Comparison of ENCODE assay signal across 13 mouse cellular contexts in the genomic region with DNA sequence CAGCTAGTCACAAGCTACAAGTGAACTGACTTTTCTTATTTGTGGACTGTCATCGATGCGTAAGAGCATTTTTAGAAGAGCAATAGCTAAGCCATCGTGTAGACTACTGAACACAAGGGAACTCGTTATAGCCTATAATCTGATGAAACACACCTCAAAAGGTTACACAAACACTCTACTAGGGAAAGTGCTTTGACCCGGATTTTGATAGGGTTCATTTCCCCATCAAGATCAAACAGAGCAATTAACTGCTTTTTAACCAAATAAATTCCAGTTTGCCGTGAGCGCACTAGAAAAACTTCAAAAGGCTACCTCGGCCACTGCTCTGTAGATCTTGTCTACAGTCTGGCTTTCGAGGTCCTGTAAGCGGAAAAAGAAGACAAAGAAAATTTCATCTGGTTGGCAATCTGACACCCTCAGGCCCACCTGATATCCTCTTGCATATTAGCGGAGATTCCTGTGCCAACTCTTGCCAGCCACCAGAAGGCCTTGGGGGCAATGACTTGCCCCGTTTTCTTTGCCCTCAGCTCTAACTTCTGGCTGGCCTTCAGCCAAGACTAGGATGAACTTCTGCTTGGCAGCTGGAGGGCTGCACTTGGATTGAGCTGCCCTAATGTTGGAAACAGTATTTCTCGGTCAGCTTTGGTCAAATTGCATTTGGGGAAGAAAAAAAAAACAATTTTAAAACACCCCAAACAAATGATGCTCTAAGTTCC.
DNase-seq lines count a peak whose midpoint lies in the region; ATAC-seq lines count a peak whose summit lies in the region.
"Had no signal": no experiment of that assay in that cellular context is flagged by ENCODE, and none has a peak within 500 bp of the region (broad histone marks: within the 10 kb centered on the region; RNA-seq: fewer than 3 reads in every experiment).

No protein-coding gene starts in this region.

- WGBS in heart, embryonic 13.5 days: 61% methylated on average over 13 of the region's 13 CpGs
- 30% methylated on average over 13 of the region's 13 CpGs for WGBS in embryonic facial prominence, embryonic 14.5 days
- 38% methylated on average over 13 of the region's 13 CpGs for WGBS in forebrain, embryonic 15.5 days

- H3K4me3 ChIP-seq in heart, embryonic 13.5 days: no peak overlapping the region
- H3K4me3 ChIP-seq in embryonic facial prominence, embryonic 14.5 days (ENCODE audit: low read depth, low read length): no peak overlapping the region
- no peak overlapping the region for H3K4me3 ChIP-seq in forebrain, embryonic 15.5 days

- intact Hi-C loops in heart, postnatal 36 days (cut with DNase I): no loop called here

- DNase-seq in heart, postnatal 36 days: no peak
- DNase-seq in NIH3T3 (ENCODE audit: low read depth): peak; percentile 34
- DNase-seq in embryonic facial prominence, embryonic 14.5 days (ENCODE audit: low spot score): peak; percentile 81
- peak; percentile 82 to 88 for DNase-seq in kidney, postnatal 25 days
- DNase-seq in urinary bladder, postnatal 4 days (ENCODE audit: low spot score in 2 of 2): no peak
- DNase-seq: cerebellum, adult 18-20 months; gastrocnemius, postnatal 25 days; liver; right cerebral cortex, postnatal 14 days; thymus, postnatal 4 days had no signal

- no peaks in the 10 kb centered on the region for H3K9me3 ChIP-seq in heart, embryonic 13.5 days
- no peaks in the 10 kb centered on the region for H3K9me3 ChIP-seq in embryonic facial prominence, embryonic 14.5 days (ENCODE audit: control insufficient read depth, low read length)
- no peaks in the 10 kb centered on the region for H3K9me3 ChIP-seq in forebrain, embryonic 15.5 days

- H3K27me3 ChIP-seq in heart, embryonic 13.5 days (replicated peaks): no peaks in the 10 kb centered on the region
- no peaks in the 10 kb centered on the region for H3K27me3 ChIP-seq in embryonic facial prominence, embryonic 14.5 days (replicated peaks; ENCODE audit: control insufficient read depth, insufficient read depth, low read length)
- no peaks in the 10 kb centered on the region for H3K27me3 ChIP-seq in forebrain, embryonic 15.5 days

- peak overlapping the region; percentile 29 for H3K27ac ChIP-seq in heart, embryonic 13.5 days (replicated peaks)
- H3K27ac ChIP-seq in embryonic facial prominence, embryonic 14.5 days (replicated peaks; ENCODE audit: low read depth, low read length): peak overlapping the region; percentile 53
- no peak overlapping the region for H3K27ac ChIP-seq in forebrain, embryonic 15.5 days (replicated peaks)
- H3K27ac ChIP-seq: hindbrain, embryonic 14.5 days had no signal

- no peak for ATAC-seq in heart, embryonic 13.5 days (ENCODE audit: extremely low read depth, insufficient number of reproducible peaks, low FRiP score, low TSS enrichment)
- no peak for ATAC-seq in embryonic facial prominence, embryonic 14.5 days (ENCODE audit: low read depth)
- ATAC-seq in forebrain, embryonic 15.5 days (replicated peaks): no peak

- no peak overlapping the region for H3K4me2 ChIP-seq in heart, embryonic 13.5 days
- no peak overlapping the region for H3K4me2 ChIP-seq in embryonic facial prominence, embryonic 14.5 days (ENCODE audit: low read depth, low read length)
- no peak overlapping the region for H3K4me2 ChIP-seq in forebrain, embryonic 15.5 days (replicated peaks)
- H3K4me2 ChIP-seq: hindbrain, embryonic 14.5 days had no signal

- H3K36me3 ChIP-seq in heart, embryonic 13.5 days: no peaks in the 10 kb centered on the region
- no peaks in the 10 kb centered on the region for H3K36me3 ChIP-seq in embryonic facial prominence, embryonic 14.5 days (ENCODE audit: control insufficient read depth, insufficient read depth, low read length)
- H3K36me3 ChIP-seq in forebrain, embryonic 15.5 days: no peaks in the 10 kb centered on the region

- H3K9ac ChIP-seq in heart, embryonic 13.5 days: no peak overlapping the region
- H3K9ac ChIP-seq in embryonic facial prominence, embryonic 14.5 days (ENCODE audit: low read depth, low read length): no peak overlapping the region
- H3K9ac ChIP-seq in forebrain, embryonic 15.5 days (replicated peaks): no peak overlapping the region
- H3K9ac ChIP-seq: hindbrain, embryonic 14.5 days had no signal

- H3K4me1 ChIP-seq in heart, embryonic 13.5 days: peaks cover 78% of the 10 kb centered on the region
- H3K4me1 ChIP-seq in embryonic facial prominence, embryonic 14.5 days (ENCODE audit: control insufficient read depth, insufficient read depth, low read length): peaks cover 52% of the 10 kb centered on the region
- H3K4me1 ChIP-seq in forebrain, embryonic 15.5 days: peaks cover 16% of the 10 kb centered on the region

Comparison
In these comparisons a context has a peak if more than half of its experiments do, and no peak if none do; other contexts are left out.
1. DNase-seq: peak in NIH3T3 (single experiment), embryonic facial prominence, embryonic 14.5 days (single experiment) and kidney, postnatal 25 days (2 of 2); none in heart, postnatal 36 days (0 of 2) and urinary bladder, postnatal 4 days (0 of 2).